Mouse (Mus musculus) MEL (cell line): ENCODE measurements around the gene Tpra1. TPM values are rescaled to one million over a fixed set of nuclear protein-coding genes. Genes with fewer than 3 reads are reported as not detected.
A peak's percentile ranks its signal among the peaks of the same experiment; 100 is the strongest.

Source experiments
- DNase-seq: peaks from one replicate; pipeline ENCODE4 v3.0.0; 2011; ENCODE audit warnings: low read depth, low spot score
- H3K27ac ChIP-seq: 2 replicates; pipeline ENCODE4 v1.5.1; 2012; ENCODE audit warnings: low read depth, mild to moderate bottlenecking, control low read depth, low read length, moderate library complexity; ENCODE audit not compliant: control insufficient read depth
- H3K27me3 ChIP-seq, 2 experiments: fragments of 150-350 bp in 1 of 2; sonication (generic) in 1 of 2; 2 replicates each; pipeline ENCODE4 v1.6.1; 2012; ENCODE audit warnings: low read length in 2 of 2, mild to moderate bottlenecking in 2 of 2, improper control_type of control experiment in 1 of 2, moderate library complexity in 1 of 2; ENCODE audit not compliant: insufficient read depth in 2 of 2, control insufficient read depth in 1 of 2
- H3K36me3 ChIP-seq, 2 experiments: 2 replicates each; pipeline ENCODE4 v1.6.1; 2012 to 2014; ENCODE audit warnings: low read length in 2 of 2, improper control_type of control experiment in 1 of 2, inconsistent platforms in 1 of 2, mild to moderate bottlenecking in 1 of 2; ENCODE audit not compliant: insufficient read depth in 2 of 2, control insufficient read depth in 1 of 2
- H3K4me1 ChIP-seq, 2 experiments: fragments of 150-350 bp in 1 of 2; sonication (generic) in 1 of 2; 2 replicates each; pipeline ENCODE4 v1.6.1; 2012; ENCODE audit warnings: low read length in 2 of 2, improper control_type of control experiment in 1 of 2, mild to moderate bottlenecking in 1 of 2; ENCODE audit not compliant: insufficient read depth in 2 of 2, control insufficient read depth in 1 of 2
- H3K4me3 ChIP-seq, 2 experiments: fragments of 150-350 bp in 1 of 2; sonication (generic) in 1 of 2; 2 replicates each; pipeline ENCODE4 v1.5.1; 2012; ENCODE audit warnings: low read depth in 2 of 2, low read length in 2 of 2, mild to moderate bottlenecking in 2 of 2, moderate library complexity in 2 of 2, control low read depth in 1 of 2, improper control_type of control experiment in 1 of 2; ENCODE audit not compliant: control insufficient read depth in 1 of 2, insufficient read depth in 1 of 2
- H3K79me2 ChIP-seq: 2 replicates; pipeline ENCODE4 v1.6.1; 2012; ENCODE audit warnings: mild to moderate bottlenecking, low read length, moderate library complexity; ENCODE audit not compliant: control insufficient read depth, poor library complexity, insufficient read depth
- H3K9ac ChIP-seq: 2 replicates; pipeline ENCODE4 v1.6.1; 2012; ENCODE audit warnings: low read depth, mild to moderate bottlenecking, control low read depth, low read length, moderate library complexity; ENCODE audit not compliant: control insufficient read depth, poor library complexity, severe bottlenecking
- H3K9me3 ChIP-seq: fragments of 150-350 bp; sonication (generic); replicated peaks from 2 replicates; pipeline ENCODE4 v1.6.1; 2012; ENCODE audit warnings: mild to moderate bottlenecking, low read length, improper control_type of control experiment, moderate library complexity; ENCODE audit not compliant: insufficient read depth
- BHLHE40 ChIP-seq: IDR thresholded peaks from 2 replicates; pipeline ENCODE4 v1.6.1; 2012; ENCODE audit warnings: low read depth, mild to moderate bottlenecking, inconsistent platforms, low read length, improper control_type of control experiment, borderline replicate concordance
- CHD2 ChIP-seq: IDR thresholded peaks from 2 replicates; pipeline ENCODE4 v1.6.1; 2011; ENCODE audit warnings: low read length, improper control_type of control experiment
- CTCF ChIP-seq, 3 experiments: IDR thresholded peaks in 2 of 3; conservative IDR thresholded peaks in 1 of 3; 2 replicates each; pipeline ENCODE4 v1.5.1; 2011 to 2012; ENCODE audit warnings: low read length in 3 of 3, low read depth in 2 of 3, mild to moderate bottlenecking in 2 of 3, improper control_type of control experiment in 1 of 3, inconsistent platforms in 1 of 3, mixed read lengths in 1 of 3, moderate library complexity in 1 of 3; ENCODE audit not compliant: control insufficient read depth in 1 of 3, insufficient read depth in 1 of 3, poor library complexity in 1 of 3, severe bottlenecking in 1 of 3
- ELF1 ChIP-seq: IDR thresholded peaks from 2 replicates; pipeline ENCODE4 v1.6.1; 2014; ENCODE audit warnings: low read depth, mild to moderate bottlenecking, inconsistent platforms, low read length, improper control_type of control experiment, moderate library complexity
- EP300 ChIP-seq, 2 experiments: IDR thresholded peaks; 2 replicates each; pipeline ENCODE4 v1.6.1; 2011; ENCODE audit warnings: improper control_type of control experiment in 2 of 2, low read length in 2 of 2, low read depth in 1 of 2, mild to moderate bottlenecking in 1 of 2
- ETS1 ChIP-seq: IDR thresholded peaks from 2 replicates; pipeline ENCODE4 v1.6.1; 2012; ENCODE audit warnings: low read depth, mild to moderate bottlenecking, inconsistent platforms, low read length, improper control_type of control experiment, moderate library complexity
- GATA1 ChIP-seq: IDR thresholded peaks from 2 replicates; pipeline ENCODE4 v1.6.1; 2011; ENCODE audit warnings: low read depth, low read length, improper control_type of control experiment
- HCFC1 ChIP-seq: IDR thresholded peaks from 2 replicates; pipeline ENCODE4 v1.6.1; 2012; ENCODE audit warnings: low read depth, mild to moderate bottlenecking, inconsistent platforms, low read length, improper control_type of control experiment, moderate library complexity
- JUND ChIP-seq: IDR thresholded peaks from 2 replicates; pipeline ENCODE4 v1.6.1; 2011; ENCODE audit warnings: low read depth, mild to moderate bottlenecking, improper control_type of control experiment, low read length
- MAX ChIP-seq: IDR thresholded peaks from 2 replicates; pipeline ENCODE4 v1.6.1; 2011; ENCODE audit warnings: low read length, improper control_type of control experiment
- MAZ ChIP-seq: IDR thresholded peaks from 2 replicates; pipeline ENCODE4 v1.6.1; 2012; ENCODE audit warnings: low read depth, mild to moderate bottlenecking, inconsistent platforms, low read length, improper control_type of control experiment
- MXI1 ChIP-seq: IDR thresholded peaks from 2 replicates; pipeline ENCODE4 v1.6.1; 2011; ENCODE audit warnings: mild to moderate bottlenecking, low read depth, low read length, improper control_type of control experiment
- NELFE ChIP-seq: IDR thresholded peaks from 2 replicates; pipeline ENCODE4 v1.6.1; 2011; ENCODE audit warnings: low read depth, low read length, improper control_type of control experiment
- POLR2AphosphoS2 ChIP-seq: IDR thresholded peaks from 2 replicates; pipeline ENCODE4 v1.6.1; 2011; ENCODE audit warnings: low read length, improper control_type of control experiment
- RAD21 ChIP-seq: IDR thresholded peaks from 2 replicates; pipeline ENCODE4 v1.6.1; 2011; ENCODE audit warnings: mild to moderate bottlenecking, low read depth, low read length, improper control_type of control experiment
- SMC3 ChIP-seq: IDR thresholded peaks from 2 replicates; pipeline ENCODE4 v1.6.1; 2011; ENCODE audit warnings: low read depth, low read length, improper control_type of control experiment
- UBTF ChIP-seq: IDR thresholded peaks from 2 replicates; pipeline ENCODE4 v1.6.1; 2012; ENCODE audit warnings: low read depth, mild to moderate bottlenecking, inconsistent platforms, low read length, improper control_type of control experiment, moderate library complexity, borderline replicate concordance; ENCODE audit not compliant: insufficient read depth
- USF1 ChIP-seq: IDR thresholded peaks from 2 replicates; pipeline ENCODE4 v1.6.1; 2014; ENCODE audit warnings: low read depth, mild to moderate bottlenecking, inconsistent platforms, low read length, improper control_type of control experiment, moderate library complexity
- ZC3H11A ChIP-seq: IDR thresholded peaks from 2 replicates; pipeline ENCODE4 v1.6.1; 2012; ENCODE audit warnings: low read depth, mild to moderate bottlenecking, inconsistent platforms, low read length, improper control_type of control experiment
- polyA plus RNA-seq, 2 experiments: library from polyadenylated mRNA; stranded (reverse) in 1 of 2; unstranded in 1 of 2; fragments of >175 nt in 1 of 2; fragments of >200 nt in 1 of 2; gene quantifications; 2 replicates each; pipeline versions ENCODE4 v1.2.1 to v1.2.4; 2012; ENCODE audit warnings: low replicate concordance in 2 of 2, low read depth in 1 of 2; ENCODE audit not compliant: insufficient read length in 2 of 2, insufficient read depth in 1 of 2, missing spikeins in 1 of 2
- total RNA-seq: library from RNA; depleted of rRNA; stranded (reverse); fragments of 300-350 nt; gene quantifications from 2 replicates; pipeline ENCODE4 v1.2.3, GENCODE M21; 2012

The Tpra1 gene
- total and polyA plus RNA-seq, 3 experiments = 22.9 to 42.4 TPM; not detected in 1

GRCm38 (mm10) chr6:88934816-88935215 is 32.8 kb downstream of the Tpra1 start:
- DNase-seq = no peak
- Histone ChIP-seq H3K79me2 (no peaks in the 10 kb centered on the region), H3K9ac (no peak overlapping the region), H3K9me3 (no peaks in the 10 kb centered on the region), H3K27ac (no peak overlapping the region), H3K36me3 (no peaks in the 10 kb centered on the region), H3K4me3 (no peak overlapping the region), H3K4me1 (0 out of 4 replicates have a peak, but pooled peaks cover 0 to under 1% of the 10 kb centered on the region in 2 experiments), H3K27me3 (peaks cover 0 to 3% of the 10 kb centered on the region in 2 experiments; a peak in 2 of 4 replicates)
- TF ChIP-seq CHD2 (no peak), POLR2AphosphoS2 (no peak), NELFE (no peak), USF1 (no peak), HCFC1 (no peak), EP300 (IDR thresholded peaks at IDR 0.05; ENCODE audit: low read depth in 1 of 2, low read length in 2 of 2) (no peak), ETS1 (no peak)

GRCm38 (mm10) chr6:88935735-88936276 is 33.8 kb downstream of the Tpra1 start:
- no peak overlapping the region for H3K27ac ChIP-seq
- no peak overlapping the region for H3K9ac ChIP-seq
- H3K79me2 ChIP-seq = no peaks in the 10 kb centered on the region
- H3K27me3 ChIP-seq = peaks cover 0 to 3% of the 10 kb centered on the region in 2 experiments; a peak in 2 of 4 replicates
- TF ChIP-seq UBTF (no peak), CTCF (IDR thresholded peaks at IDR 0.05 in 2 of 3, conservative IDR thresholded peaks at IDR 0.05 in 1 of 3; ENCODE audit: control insufficient read depth in 1 of 3, insufficient read depth in 1 of 3, low read depth in 2 of 3, low read length in 3 of 3, poor library complexity in 1 of 3, severe bottlenecking in 1 of 3) (peak; percentile 47 to 66 (median 65)), MXI1 (no peak), ELF1 (no peak), GATA1 (0 out of 2 replicates have a peak, but pooled peaks have one; percentile 36), JUND (peak; percentile 73; the same call in 1 of the 2 replicates), MAX (no peak), RAD21 (peak; percentile 45), MAZ (peak; percentile 89; the same call in 1 of the 2 replicates), BHLHE40 (no peak), SMC3 (peak; percentile 70), ZC3H11A (peak; percentile 28; the same call in 1 of the 2 replicates), ETS1 (no peak)
- peak; percentile 56 for DNase-seq
- H3K9me3 ChIP-seq = no peaks in the 10 kb centered on the region
- 0 out of 4 replicates have a peak, but pooled peaks cover 0 to 5% of the 10 kb centered on the region in 2 experiments for H3K4me1 ChIP-seq
- H3K4me3 ChIP-seq = no peak overlapping the region
- H3K36me3 ChIP-seq = no peaks in the 10 kb centered on the region
